Mouse (Mus musculus) forelimb bud, embryonic 11.5 days (tissue): ENCODE results near the gene Cdk5r1.
"Not testable (repeated sequence)": the region's sequence is repeated elsewhere in the genome, so short reads cannot be mapped to it uniquely, and the experiment has no call there.

Source experiments
- DNase-seq: peaks from one replicate; pipeline ENCODE4 v3.0.0-alpha.2; 2012; ENCODE audit warnings: low read depth, low spot score

The Cdk5r1 gene

GRCm38 (mm10) chr11:80476222-80477189 is at the start of gene Cdk5r1:
Gene Cdk5r1, plus strand, starts transcription at chr11:80477023.
- peak; percentile 92 for DNase-seq

GRCm38 (mm10) chr11:80428381-80429008 is 48.3 kb upstream of the Cdk5r1 start, which contains the start of gene Psmd11:
Gene Psmd11, plus strand, starts transcription at chr11:80428615.
- DNase-seq, result peak; percentile 93

GRCm38 (mm10) chr11:80429009-80429475 is 47.8 kb upstream of the Cdk5r1 start:
- no peak for DNase-seq

- no peak for DNase-seq
Measured at GRCm38 (mm10) chr11:80429500-80430166, 47.2 kb upstream of the Cdk5r1 start.

GRCm38 (mm10) chr11:80430366-80430910 is 46.4 kb upstream of the Cdk5r1 start:
- DNase-seq, result no peak

GRCm38 (mm10) chr11:80446916-80447315 is 29.9 kb upstream of the Cdk5r1 start:
- no peak for DNase-seq

GRCm38 (mm10) chr11:80449859-80450258 is 27.0 kb upstream of the Cdk5r1 start:
- DNase-seq, result no peak

GRCm38 (mm10) chr11:80452242-80452641 is 24.6 kb upstream of the Cdk5r1 start:
- DNase-seq, result no peak

- no peak for DNase-seq
Measured at GRCm38 (mm10) chr11:80453198-80453597, 23.6 kb upstream of the Cdk5r1 start.

- not testable (repeated sequence) for DNase-seq
Measured at GRCm38 (mm10) chr11:80463605-80464130, 13.2 kb upstream of the Cdk5r1 start.

- DNase-seq, result no peak
Measured at GRCm38 (mm10) chr11:80471836-80472605, 4.8 kb upstream of the Cdk5r1 start.

- no peak for DNase-seq
Measured at GRCm38 (mm10) chr11:80474175-80474691, 2.6 kb upstream of the Cdk5r1 start.

- DNase-seq, result no peak
Measured at GRCm38 (mm10) chr11:80474846-80475245, 2.0 kb upstream of the Cdk5r1 start.

- DNase-seq, result no peak
Measured at GRCm38 (mm10) chr11:80475544-80475943, 1.3 kb upstream of the Cdk5r1 start.

- DNase-seq, result no peak
Measured at GRCm38 (mm10) chr11:80477341-80478199, 747 bp downstream of the Cdk5r1 start.

GRCm38 (mm10) chr11:80478694-80479412 is 2.0 kb downstream of the Cdk5r1 start:
- DNase-seq, result no peak

GRCm38 (mm10) chr11:80479425-80479824 is 2.6 kb downstream of the Cdk5r1 start:
- DNase-seq, result no peak
